Mouse (Mus musculus) layer of hippocampus, adult 18-20 months (tissue): ENCODE measurements at regions not wholly inside any gene's neighbourhood (a gene's known extent, or its start where the extent isn't known, plus 50 kb on each side); places are given as distances from the start of the nearest gene placed in this dataset.

Experiments
- DNase-seq, 2 experiments: peaks; one replicate each; pipeline ENCODE4 v3.0.0; 2022; ENCODE audit warnings: low spot score in 2 of 2

GRCm38 (mm10) chr16:62681880-62682279, 104.7 kb downstream of the Nsun3 start:
- no peak for DNase-seq

DNA sequence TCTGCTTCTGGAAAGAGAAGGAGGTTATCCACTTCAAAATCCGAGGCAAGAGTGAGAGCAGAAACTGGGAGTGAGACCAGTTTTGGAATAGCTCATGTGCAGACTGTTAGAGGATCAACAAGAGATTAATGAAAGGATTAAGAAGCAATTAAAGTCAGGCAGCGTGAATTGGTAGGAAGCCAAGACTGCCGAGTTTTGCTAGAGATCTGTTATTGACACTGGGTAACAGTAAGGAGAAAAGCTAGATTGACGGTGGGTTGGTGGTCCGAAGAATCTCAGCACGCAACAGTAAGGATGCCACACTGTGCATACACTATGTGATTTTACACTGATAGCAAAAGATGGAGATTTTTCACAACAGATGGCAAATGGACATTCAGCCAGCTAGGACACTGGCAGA, 109.8 kb downstream of the Nsun3 start:
- DNase-seq, result no peak

DNA sequence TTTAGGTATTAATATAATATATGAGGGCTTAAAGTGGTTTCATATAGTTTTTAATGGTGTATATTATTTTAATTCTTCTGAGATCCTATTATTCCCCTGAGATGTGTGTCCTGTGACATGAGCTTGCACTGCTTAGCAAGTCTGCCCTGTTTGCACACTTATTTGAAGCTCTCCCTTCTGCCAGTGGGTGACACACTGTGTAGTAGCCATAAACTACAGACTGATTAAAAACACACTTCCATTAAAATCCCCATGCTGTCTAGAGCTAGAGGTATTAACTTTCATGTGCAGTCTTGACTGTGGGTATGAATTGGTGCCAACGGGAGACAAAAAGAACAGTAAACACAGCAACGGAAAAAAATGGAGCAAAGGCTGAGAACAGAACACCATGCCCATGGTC, 129.2 kb downstream of the Nsun3 start:
- DNase-seq, result no peak

DNA sequence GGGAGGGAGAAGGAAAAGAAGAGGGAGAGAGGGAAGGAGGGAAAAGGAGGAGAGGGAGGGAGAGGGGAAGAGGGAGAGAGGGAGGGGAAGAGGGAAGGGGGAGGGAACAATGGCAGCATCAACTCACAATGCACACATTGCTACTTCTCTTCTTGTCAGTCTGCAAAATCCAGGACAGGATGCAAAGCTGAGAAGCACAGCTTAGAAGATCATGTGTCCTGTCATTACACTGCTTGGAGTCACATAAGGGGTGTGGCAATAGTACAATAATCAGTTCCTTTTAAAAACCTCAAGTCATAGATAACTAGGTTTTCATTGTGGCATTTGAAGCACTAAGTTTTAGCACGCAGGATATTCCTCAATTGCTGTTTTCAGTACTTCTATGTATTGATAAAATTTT, 132.2 kb downstream of the Nsun3 start:
- DNase-seq, result no peak

- DNase-seq, result peak in 1 of 2 experiments; percentile 55
These were observed 132.8 kb downstream of the Nsun3 start for GRCm38 (mm10) chr16:62653817-62654216.

DNA sequence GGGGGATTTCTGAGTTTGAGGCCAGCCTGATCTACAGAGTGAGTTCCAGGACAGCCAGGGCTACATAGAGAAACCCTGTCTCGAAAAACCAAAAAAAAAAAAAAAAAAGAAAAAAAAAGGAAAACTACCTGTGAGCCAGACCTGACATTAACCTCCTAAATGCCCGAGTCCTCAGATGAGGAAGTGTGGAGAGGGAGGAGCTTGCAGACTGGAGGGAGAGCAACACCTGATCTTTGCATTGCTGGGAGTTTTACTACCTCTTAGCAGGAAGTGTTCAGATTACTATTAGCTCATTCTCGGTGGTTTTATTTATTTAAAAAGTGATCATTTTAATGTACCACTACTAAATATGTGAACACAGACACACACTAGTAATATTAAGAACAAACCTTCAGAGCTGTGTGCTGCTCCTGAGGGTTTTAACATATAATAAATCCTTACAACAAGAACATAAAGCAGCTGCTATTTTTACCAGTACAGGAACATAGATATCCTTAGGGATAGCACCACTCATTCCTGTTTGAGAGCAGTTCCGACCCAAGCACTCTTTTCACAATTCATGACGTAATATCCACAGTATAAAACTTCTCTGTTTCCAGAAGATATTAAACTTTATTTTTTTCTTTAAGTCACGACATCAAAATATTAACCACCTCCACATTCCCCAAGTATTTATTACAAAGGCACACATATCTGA, 133.7 kb downstream of the Nsun3 start:
- DNase-seq, result no peak

DNA sequence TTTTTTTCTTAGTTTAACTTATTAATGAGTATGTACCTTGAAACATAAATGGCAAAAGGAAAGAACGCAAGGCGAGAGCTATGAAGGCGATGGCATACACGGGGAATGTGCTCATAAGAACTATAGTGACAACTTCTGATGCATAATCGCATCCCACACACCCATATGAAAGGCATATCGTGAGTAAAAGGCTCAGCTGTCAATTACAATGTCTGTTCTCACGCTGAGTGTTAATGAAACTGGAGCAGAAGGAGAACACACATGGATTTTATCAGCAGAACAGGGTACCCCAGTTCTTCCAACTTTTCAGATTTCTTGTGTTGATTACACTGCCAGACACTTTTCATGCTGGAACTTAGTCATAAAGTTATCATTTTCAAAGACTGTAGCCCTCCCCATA, 135.8 kb downstream of the Nsun3 start:
- DNase-seq, result peak; percentile 33 to 75

DNA sequence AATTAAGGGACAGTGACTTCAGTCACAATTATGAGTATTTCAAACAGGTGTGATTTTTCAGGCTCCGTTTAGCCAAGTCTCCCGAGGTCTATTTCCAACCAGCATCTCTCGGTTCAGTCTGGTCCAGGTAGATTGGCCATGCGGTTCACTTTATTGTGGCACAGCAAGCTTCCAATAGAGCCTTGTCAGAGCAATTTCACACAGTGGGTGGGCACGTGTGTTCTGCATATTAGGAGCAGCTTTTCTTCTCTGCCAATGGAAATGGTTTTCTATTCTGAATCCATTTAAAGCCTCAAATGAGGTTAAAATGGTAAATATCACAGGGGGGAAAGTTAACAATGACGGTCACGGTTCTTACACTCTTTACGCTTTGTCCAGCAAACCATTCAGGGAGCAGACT, 138.3 kb downstream of the Nsun3 start:
- DNase-seq, result no peak

DNA sequence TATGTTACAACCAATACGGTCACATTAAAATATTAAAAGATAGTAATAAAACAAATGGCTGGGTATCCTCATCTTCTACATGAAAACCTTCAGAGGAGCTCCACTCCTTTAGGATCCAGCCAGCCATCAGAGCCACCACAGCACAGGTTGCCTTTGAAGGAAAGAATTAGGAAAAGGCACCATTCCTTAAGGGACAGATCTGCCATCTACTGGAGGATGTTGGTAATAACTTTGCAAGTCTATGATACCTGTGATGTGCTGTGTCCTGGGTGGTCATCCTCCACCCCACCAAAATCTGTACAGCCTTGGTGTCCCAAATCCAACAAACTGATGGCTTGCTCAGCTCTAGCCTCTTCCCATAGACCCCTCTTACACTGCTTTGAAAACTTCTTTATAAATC, 140.5 kb downstream of the Nsun3 start:
- DNase-seq, result peak in 1 of 2 experiments; percentile 57

DNA sequence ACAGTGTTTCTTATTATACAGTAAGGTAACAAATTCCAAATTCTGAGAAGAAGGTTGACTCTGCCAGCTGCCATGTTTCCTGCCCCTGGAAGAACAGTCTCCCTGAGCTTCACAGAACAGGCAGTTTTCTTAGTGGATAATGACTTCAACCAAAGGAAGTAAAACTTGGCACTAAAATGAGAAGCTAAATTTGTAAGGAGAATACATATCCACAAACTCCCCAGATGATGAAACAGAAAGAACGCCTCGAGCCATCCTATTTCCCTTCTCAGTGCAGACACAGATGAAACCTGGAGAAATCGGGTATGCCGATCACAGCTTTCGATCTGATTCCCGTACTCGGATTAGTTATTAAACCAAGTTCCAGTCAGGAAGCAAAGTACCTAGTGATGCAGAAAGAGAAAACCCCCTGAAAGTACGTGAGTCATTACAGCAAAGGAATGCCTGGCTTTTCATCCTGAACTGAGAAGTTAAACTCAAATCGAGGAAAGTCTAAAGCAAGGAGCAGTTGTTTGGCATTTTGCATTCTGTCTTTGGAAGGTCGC, 143.7 kb downstream of the Nsun3 start:
- DNase-seq, result peak in 1 of 2 experiments; percentile 26

DNA sequence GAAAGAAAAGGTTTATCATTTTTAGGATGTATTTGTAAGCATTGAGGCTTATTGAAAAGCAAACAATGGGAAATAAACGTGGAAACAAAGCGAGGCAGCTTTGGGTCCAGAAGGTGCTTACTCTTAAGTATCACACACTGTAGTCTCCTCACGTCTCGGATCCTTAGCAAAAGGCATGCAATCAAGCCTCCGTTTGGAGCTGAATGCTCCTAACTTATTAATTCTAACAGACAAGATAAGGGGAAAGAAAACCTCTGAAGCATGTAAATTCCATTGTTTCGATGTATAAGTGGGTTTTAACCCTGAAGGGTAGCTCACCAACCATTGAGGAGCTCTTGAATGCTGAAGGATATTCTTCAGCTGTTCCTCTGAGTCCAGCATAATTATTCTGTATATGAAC, 162.7 kb downstream of the Nsun3 start:
- DNase-seq, result no peak

GRCm38 (mm10) chr16:62610873-62611272, 175.7 kb downstream of the Nsun3 start:
- no peak for DNase-seq

DNA sequence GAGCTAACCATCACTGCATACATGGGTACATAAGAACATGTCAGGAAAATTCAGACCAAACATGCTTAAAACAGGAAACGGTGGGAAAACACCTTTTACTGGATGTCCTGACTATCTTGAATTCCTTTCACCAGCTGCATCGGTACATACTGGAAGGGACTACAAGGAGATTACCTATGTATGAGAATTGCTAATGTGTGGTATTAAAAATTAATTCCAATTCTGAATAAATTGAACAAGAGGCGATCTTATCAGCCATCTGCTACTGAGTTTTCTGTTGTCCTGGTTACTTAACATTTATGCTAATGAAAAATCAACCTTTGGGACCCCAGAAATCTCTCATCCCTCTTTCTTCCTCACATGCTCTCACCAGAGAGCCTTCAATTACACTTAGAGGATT, 178.0 kb downstream of the Nsun3 start:
- no peak for DNase-seq

DNA sequence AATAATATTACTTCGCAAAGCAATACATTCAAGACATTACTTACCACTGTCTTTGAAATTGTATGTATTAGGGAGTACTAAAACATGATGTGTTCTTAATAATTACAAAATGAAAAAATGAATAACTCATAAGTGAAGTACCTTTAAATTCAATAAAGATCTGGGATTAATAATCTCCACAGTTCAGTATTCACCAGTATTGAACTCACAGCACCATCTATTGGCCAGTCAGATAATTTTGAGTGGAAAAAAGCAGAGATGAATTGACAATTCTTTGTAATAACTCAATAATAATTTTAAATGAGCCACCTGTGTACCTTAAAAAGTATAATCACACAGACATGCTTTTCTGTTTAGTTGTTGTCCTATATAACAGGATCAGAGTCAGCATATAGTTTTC, 180.7 kb downstream of the Nsun3 start:
- no peak for DNase-seq

DNA sequence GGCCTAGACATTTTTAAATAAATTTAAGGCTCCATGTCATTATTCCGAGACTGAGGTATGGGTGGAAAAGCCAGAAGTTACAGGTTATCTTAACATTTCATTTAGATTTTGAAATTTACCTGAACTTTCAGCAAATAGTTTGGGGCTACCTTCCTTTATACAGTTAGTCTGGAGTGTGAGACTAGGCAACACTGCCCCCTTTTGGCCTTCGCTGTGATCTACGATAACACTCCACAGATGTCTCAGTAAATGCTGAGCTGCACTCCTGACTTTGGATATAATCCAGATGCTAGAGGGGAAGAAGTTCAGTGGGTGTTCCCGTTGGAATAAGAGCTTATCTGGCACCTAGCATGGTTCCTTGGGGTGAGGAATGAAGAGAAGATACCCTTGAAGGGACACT, 224.6 kb downstream of the Nsun3 start:
- DNase-seq, result peak; percentile 16 to 70

GRCm38 (mm10) chr16:62543156-62543555, 243.5 kb downstream of the Nsun3 start:
- no peak for DNase-seq

DNA sequence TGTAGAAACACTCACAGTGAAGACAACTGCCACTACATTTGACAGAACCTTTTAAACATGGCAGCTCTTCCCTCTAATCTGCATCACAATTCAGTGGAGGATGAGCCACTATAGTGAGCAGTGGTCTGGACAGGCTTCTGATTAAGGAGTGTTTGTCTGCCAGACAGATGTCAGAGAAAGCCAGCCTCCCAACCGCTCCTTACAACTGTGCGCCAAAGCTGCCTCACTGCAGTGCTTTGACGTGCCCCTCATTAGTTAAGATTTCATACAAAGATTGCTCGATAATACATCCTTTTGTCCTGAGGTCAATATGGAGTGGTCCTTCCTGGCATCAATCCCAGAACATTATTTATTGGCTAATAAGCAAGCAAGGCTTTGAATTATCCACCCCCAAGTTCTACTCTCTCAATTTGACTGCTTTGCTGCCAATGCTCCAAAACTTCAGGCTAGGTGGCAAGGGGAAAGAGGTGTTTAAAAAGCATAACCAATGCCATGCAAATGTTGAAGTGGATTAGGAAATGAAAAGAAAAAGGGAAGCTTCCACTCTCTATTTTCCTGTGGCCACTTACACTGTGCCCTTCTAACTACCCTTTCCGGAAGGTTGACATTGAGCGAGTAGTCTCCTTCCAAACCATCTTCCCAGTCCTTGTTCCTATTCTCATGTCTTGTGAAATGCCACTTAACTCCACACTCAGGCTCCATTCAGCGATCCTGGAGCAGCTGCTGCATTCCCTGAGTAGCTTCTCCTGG, 248.7 kb downstream of the Nsun3 start:
- no peak for DNase-seq

DNA sequence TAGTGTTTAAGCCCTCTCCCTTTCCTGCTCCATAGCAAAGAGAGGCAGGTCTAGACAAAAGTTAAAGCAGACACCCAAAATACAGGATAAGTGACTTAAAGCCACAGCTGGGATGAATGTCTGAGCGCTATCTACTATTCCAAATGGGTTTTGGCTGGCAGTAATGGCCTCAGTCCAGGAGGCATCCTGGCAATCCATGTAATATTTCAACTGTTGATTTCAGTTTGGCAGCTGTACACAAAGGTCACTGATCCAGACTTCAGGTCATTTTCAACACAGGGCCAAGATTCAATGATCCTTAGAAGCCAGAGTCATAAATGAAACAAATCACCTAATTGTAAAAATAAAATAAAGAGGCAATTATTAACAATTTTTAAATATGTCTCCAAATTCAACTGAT, 277.3 kb downstream of the Nsun3 start:
- no peak for DNase-seq

DNA sequence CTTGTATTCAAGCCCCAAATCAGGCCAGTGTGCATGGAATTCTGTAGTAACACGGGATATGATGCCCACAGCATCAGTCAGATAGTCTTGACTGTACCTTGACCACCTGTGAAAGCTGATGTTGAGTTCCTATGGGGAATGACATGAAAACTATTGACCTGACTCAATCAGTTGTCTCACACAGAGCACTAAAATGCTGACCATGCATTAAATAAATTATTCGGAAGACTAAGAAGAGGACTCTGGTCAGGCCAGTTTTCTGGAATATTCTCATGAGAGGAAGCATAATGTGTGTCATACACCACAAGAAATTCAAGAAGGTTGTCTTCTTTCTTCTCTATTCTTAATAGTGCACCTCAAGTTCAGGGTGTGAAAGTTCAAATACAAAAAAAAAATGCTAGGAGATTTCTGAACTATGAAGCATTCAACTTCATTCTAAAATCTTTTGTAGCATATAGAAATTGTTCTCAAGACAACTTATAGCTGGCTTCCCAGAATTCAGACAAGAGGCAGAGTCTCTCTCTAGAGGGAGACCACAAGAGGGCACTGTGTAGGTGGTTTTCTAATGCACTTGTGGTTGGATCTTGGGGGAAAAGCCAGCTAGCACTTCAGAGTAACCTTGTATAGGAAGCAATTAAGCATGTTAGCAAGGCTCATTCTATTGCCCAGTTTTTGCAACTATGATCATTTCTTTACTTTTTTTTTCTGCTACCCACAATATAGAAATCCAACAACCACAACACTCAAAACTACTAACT, 279.7 kb downstream of the Nsun3 start:
- DNase-seq, result peak in 1 of 2 experiments; percentile 69

- no peak for DNase-seq
These were observed 285.7 kb downstream of the Nsun3 start for GRCm38 (mm10) chr16:62500870-62501269.

- DNase-seq, result peak; percentile 24 to 80
These were observed 286.3 kb downstream of the Nsun3 start for GRCm38 (mm10) chr16:62500334-62500733.

DNA sequence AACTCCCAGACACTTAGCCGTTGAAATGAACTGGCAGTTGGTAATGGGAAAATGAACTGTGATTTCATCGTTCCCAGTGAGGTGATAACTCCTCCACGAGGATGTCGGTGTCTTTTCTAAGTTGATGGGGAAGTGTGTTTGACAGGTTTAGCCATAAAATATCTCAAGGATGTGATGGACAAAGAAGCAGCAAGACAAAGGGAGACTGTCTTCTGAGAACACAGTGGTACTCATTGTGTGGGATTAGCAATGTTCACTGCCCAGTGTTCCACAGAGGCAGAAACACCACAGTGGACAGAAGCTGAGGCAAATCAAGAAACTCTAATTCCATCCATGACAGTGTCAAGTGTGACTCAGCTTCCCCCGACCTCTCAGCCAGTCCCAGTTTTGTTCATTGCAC, 287.9 kb downstream of the Nsun3 start:
- DNase-seq, result no peak
